Mouse (Mus musculus): Measurements from ENCODE around the gene Rhoc.

DNA sequence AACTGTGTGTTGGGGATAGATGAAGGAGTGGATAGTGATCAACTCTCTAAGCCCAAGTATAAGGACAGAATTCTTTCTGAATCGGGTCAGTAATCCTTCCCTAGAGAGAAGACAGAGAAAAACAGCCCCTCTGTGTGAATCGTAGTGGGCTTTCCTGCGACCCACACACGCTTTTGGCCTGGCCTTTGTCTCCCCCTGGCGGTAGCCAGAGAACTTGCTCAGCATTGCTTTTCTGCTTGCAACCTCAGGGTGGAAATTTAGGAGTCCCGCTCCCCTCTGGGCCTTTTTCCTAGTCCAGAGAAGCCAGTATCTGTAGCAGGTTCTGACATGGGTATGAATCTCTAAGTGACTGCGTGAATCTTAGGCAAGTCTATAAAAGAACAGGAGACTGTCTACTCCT lies 8.2 kb upstream of the Rhoc start:
- peak; percentile 95 for TF ChIP-seq CTCF (IDR thresholded peaks at IDR 0.05; ENCODE audit: low read depth)
- TF ChIP-seq EP300 (optimal IDR thresholded peaks at IDR 0.05) = no peak
